Mouse (Mus musculus): ENCODE measurements at regions not wholly inside any gene's neighbourhood (a gene's known extent, or its start where the extent isn't known, plus 50 kb on each side); places are given as distances from the start of the nearest gene placed in this dataset.

DNA sequence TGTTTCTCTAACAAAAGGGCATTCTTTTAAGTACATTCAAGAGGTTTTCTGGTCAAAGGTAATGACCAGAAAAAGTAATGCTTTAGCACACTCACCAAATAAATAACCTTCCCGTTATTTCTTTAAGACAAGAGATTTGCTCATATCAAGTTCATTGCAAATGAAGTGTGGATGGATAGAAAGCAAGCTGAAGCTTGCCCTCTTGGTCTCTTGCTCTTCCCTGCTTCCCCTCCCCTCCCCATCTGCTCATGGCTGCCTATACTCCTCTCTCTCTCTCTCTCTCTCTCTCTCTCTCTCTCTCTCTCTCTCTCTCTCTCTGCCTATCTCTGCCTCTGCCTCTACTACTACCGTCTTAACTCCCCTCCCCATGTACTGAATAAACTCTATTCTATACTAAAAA lies 147.7 kb upstream of the Rag2 start:
- H3K9me3 ChIP-seq = no peaks in the 10 kb centered on the region
- H3K27ac ChIP-seq (replicated peaks) = no peak overlapping the region
- H3K4me1 ChIP-seq = no peaks in the 10 kb centered on the region
- no peaks in the 10 kb centered on the region for H3K36me3 ChIP-seq
- no peak overlapping the region for H3K4me3 ChIP-seq
- ATAC-seq (ENCODE audit: low FRiP score, low read depth) = no peak
- no peak overlapping the region for H3K4me2 ChIP-seq (replicated peaks)
- H3K27me3 ChIP-seq = no peaks in the 10 kb centered on the region
- WGBS = 83% methylated on average over 2 of the region's 2 CpGs
- H3K9ac ChIP-seq (replicated peaks) = no peak overlapping the region

GRCm38 (mm10) chr2:101490207-101490606 lies 134.3 kb upstream of the Rag2 start:
- Histone ChIP-seq H3K4me1 (no peaks in the 10 kb centered on the region), H3K4me2 (replicated peaks) (no peak overlapping the region), H3K9me3 (no peaks in the 10 kb centered on the region), H3K27me3 (no peaks in the 10 kb centered on the region), H3K36me3 (no peaks in the 10 kb centered on the region), H3K9ac (replicated peaks) (no peak overlapping the region), H3K27ac (replicated peaks) (no peak overlapping the region), H3K4me3 (no peak overlapping the region)
- no peak for ATAC-seq (ENCODE audit: low FRiP score, low read depth)
- 92% methylated on average over 2 of the region's 2 CpGs for WGBS

DNA sequence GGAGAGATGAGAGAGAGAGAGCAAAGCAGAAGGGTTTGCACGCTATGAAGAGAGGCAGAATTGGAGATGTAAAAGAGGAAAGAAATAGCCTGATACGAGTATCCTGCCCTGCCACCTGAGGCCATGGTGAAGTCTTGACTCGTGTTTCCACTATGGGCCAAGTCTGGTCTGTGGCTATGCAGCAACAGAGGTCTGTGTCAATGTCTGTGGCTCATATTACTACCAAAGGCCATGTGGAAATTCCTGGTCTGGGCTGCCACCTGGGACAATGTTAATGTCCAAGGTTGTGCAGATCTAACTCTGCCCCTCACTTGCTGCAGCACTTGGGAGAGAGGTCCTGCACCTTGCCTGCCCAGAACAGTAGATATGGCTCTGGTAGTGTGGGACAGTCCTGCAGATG lies 132.8 kb upstream of the Rag2 start:
- Histone ChIP-seq H3K27me3 (no peaks in the 10 kb centered on the region), H3K4me1 (no peaks in the 10 kb centered on the region), H3K4me2 (replicated peaks) (no peak overlapping the region), H3K9ac (replicated peaks) (no peak overlapping the region), H3K4me3 (no peak overlapping the region), H3K27ac (replicated peaks) (no peak overlapping the region), H3K9me3 (no peaks in the 10 kb centered on the region), H3K36me3 (no peaks in the 10 kb centered on the region)
- 71% methylated on average over 3 of the region's 3 CpGs for WGBS
- ATAC-seq (ENCODE audit: low FRiP score, low read depth) = no peak

DNA sequence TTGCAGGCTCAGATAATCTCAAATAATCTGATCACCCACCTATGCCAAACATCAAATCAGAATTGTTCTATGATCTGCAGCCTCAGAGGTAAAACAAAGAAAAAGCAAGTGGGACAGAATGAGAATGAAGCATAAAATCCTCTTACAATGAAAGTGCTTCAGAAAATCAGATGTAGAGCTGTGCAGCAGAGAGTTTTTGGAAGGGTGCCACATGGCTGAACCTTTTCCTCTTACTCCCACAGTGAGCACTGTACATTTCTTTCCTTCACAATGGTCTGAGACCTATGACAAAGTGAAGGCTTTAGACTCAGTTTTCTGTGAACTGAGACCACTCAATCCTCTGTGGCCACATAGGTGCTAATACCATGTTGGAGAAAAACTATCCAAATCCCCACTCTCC lies 116.4 kb upstream of the Rag2 start:
- Histone ChIP-seq H3K27me3 (no peaks in the 10 kb centered on the region), H3K9me3 (no peaks in the 10 kb centered on the region), H3K4me1 (no peaks in the 10 kb centered on the region), H3K27ac (replicated peaks) (no peak overlapping the region), H3K4me2 (replicated peaks) (no peak overlapping the region), H3K4me3 (no peak overlapping the region), H3K9ac (replicated peaks) (no peak overlapping the region), H3K36me3 (no peaks in the 10 kb centered on the region)
- ATAC-seq (ENCODE audit: low FRiP score, low read depth) = no peak
